Mouse (Mus musculus): Measurements from ENCODE around the gene Tshz3. TPM values are rescaled to one million over a fixed set of nuclear protein-coding genes. Genes with fewer than 3 reads are reported as not detected.
A peak's percentile ranks its signal among the peaks of the same experiment; 100 is the strongest.

Tshz3 gene
- total and polyA plus RNA-seq, 2 experiments from 2014 or later: 6.7 to 11.1 TPM

DNA sequence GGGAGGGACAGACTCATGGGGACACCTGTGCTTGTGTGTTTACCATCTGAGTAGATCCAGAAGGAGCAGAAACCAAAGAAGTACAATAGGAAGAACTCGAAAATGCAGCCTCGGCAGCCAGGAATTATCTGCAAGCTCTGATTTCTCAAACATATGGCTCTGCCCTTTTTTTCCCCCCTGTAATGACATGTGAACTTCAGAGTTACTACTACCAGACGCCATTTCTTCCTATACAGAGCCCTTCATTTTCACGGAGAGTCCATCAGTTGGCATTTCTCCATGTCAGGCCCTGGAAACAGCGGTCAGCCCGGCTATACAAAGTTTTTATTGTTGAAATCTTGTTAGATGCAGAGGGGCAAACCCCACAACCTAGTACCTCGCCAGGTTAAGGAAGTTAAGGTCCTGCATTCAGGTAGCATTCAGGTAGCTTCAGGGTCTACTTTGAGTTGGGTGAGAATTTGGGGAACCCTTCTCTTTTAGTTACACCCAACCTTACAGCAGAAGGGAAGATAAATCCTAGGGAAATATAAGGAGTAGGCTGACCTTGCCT, 3.2 kb upstream of the Tshz3 start:
- no peak overlapping the region for H3K27ac ChIP-seq (ENCODE audit: low read depth, low read length)
- H3K4me1 ChIP-seq (ENCODE audit: insufficient read depth, low read length): peaks cover 9% of the 10 kb centered on the region
- no peak for ATAC-seq (ENCODE audit: low FRiP score)
- no peak overlapping the region for H3K4me2 ChIP-seq (ENCODE audit: low read depth, low read length, poor library complexity, severe bottlenecking)
- H3K27me3 ChIP-seq (ENCODE audit: insufficient read depth, low read length): peaks cover 51% of the 10 kb centered on the region
- no peak for TF ChIP-seq CTCF (IDR thresholded peaks at IDR 0.05)
- peak overlapping the region; percentile 87; the same call in 1 of the 2 replicates for H3K4me3 ChIP-seq (ENCODE audit: low read depth, low read length)
- no peak overlapping the region for H3K9ac ChIP-seq (replicated peaks; ENCODE audit: low read length, poor library complexity, severe bottlenecking)
- WGBS: 18% methylated on average over 7 of the region's 7 CpGs
- H3K9me3 ChIP-seq (ENCODE audit: low read length): no peaks in the 10 kb centered on the region
- DNase-seq (ENCODE audit: low spot score): no peak
- no peaks in the 10 kb centered on the region for H3K36me3 ChIP-seq (ENCODE audit: insufficient read depth, low read length)

DNA sequence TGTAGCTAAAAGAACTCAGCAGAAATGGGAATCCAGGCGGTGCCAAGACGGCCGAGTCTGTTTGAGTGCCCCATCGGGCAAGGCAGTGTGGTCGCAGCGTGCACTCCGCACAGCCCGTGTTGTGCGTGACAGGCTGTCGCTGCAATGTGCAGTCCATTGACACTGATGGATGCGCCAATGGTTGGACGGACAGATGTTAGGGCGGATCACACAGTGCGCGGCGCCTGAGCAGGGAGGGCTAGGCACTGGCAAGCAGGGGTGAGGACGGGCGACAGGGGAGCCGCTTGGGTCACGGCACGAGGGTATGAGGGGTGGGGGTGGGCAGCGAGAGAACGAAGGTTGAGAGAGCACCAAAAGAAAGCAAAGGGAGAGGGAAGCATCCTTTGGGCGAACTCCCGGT, 2.6 kb upstream of the Tshz3 start:
- 3% methylated on average over 25 of the region's 25 CpGs for WGBS
- H3K4me1 ChIP-seq (ENCODE audit: insufficient read depth, low read length): peaks cover 9% of the 10 kb centered on the region
- ATAC-seq (ENCODE audit: low FRiP score) (no peak), DNase-seq (ENCODE audit: low spot score) (no peak)
- TF ChIP-seq CTCF (IDR thresholded peaks at IDR 0.05): no peak
- H3K4me3 ChIP-seq (ENCODE audit: low read depth, low read length): peak overlapping the region; percentile 87
- H3K27ac ChIP-seq (ENCODE audit: low read depth, low read length): no peak overlapping the region
- H3K4me2 ChIP-seq (ENCODE audit: low read depth, low read length, poor library complexity, severe bottlenecking): peak overlapping the region; percentile 99
- H3K36me3 ChIP-seq (ENCODE audit: insufficient read depth, low read length): no peaks in the 10 kb centered on the region
- peaks cover 51% of the 10 kb centered on the region for H3K27me3 ChIP-seq (ENCODE audit: insufficient read depth, low read length)
- no peaks in the 10 kb centered on the region for H3K9me3 ChIP-seq (ENCODE audit: low read length)
- no peak overlapping the region for H3K9ac ChIP-seq (replicated peaks; ENCODE audit: low read length, poor library complexity, severe bottlenecking)

DNA sequence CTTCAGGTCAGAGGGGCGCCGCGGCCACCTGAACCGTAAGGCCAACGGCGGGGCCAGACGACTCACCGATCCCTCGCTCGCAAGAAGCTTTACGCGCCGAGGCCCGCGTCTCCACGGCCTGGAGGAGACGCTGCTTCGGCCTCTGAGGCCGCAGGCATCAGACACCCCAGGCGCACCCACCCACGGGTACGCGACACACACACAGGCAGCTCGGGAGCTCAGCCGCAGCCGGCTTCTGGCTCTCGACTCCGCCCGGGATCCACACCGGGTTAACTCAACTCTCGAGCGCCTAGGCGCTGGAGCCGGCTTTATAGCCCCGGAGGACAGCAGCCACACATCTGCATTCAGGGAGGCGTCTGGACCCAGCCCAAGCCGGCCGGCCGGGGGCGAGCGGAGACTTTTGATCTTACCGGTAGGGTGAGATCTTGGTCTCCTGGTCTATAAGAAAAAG, 2.1 kb upstream of the Tshz3 start:
- H3K4me1 ChIP-seq (ENCODE audit: insufficient read depth, low read length): peaks cover 5% of the 10 kb centered on the region
- under 1% methylated on average over 39 of the region's 42 CpGs for WGBS
- peak overlapping the region; percentile 44; the same call in 1 of the 2 replicates for H3K9ac ChIP-seq (replicated peaks; ENCODE audit: low read length, poor library complexity, severe bottlenecking)
- peak overlapping the region; percentile 87 for H3K4me3 ChIP-seq (ENCODE audit: low read depth, low read length)
- H3K27ac ChIP-seq (ENCODE audit: low read depth, low read length): no peak overlapping the region
- no peak for ATAC-seq (ENCODE audit: low FRiP score)
- peak overlapping the region; percentile 99 for H3K4me2 ChIP-seq (ENCODE audit: low read depth, low read length, poor library complexity, severe bottlenecking)
- H3K27me3 ChIP-seq (ENCODE audit: insufficient read depth, low read length): peaks cover 48% of the 10 kb centered on the region
- no peak for TF ChIP-seq CTCF (IDR thresholded peaks at IDR 0.05)
- no peak for DNase-seq (ENCODE audit: low spot score)
- no peaks in the 10 kb centered on the region for H3K36me3 ChIP-seq (ENCODE audit: insufficient read depth, low read length)
- no peaks in the 10 kb centered on the region for H3K9me3 ChIP-seq (ENCODE audit: low read length)

DNA sequence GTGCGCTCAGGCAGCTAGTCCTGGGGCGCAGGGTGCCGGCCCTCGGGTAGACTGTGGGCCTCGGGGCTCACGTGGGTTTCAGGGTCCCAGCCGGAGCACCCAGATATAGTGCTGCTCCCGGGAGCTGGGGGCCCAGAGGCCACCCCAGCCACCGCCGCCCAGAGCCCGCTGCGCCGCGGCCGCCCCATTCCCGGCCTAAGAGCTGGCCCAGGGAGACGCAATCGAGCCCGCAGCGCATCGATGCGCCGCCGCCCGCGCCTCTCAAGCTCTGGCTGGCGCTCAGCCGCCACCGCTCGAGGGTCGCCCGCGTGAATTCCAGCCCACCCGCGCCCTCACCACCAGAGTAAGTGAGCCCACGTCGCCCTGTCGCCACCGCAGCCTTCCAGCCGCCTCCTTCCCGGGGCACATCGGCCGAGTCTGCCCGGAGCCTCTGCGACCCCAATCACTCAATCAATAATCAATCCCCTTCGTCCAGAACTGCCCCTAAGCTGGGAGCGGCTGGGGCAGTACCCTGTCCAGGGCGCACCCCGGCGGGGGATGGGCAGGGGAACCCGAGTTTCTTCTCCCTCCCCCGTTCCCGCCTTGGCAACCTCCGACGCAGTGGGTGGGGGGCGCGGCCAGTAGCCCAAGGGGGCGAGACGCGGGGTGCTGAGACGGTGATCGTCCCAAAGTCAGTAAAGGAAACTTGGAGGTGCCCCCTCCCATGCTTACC, 1.4 kb upstream of the Tshz3 start:
- peaks cover 5% of the 10 kb centered on the region for H3K4me1 ChIP-seq (ENCODE audit: insufficient read depth, low read length)
- no peaks in the 10 kb centered on the region for H3K9me3 ChIP-seq (ENCODE audit: low read length)
- H3K27me3 ChIP-seq (ENCODE audit: insufficient read depth, low read length): peaks cover 47% of the 10 kb centered on the region
- H3K9ac ChIP-seq (replicated peaks; ENCODE audit: low read length, poor library complexity, severe bottlenecking): peak overlapping the region; percentile 46; the same call in 1 of the 2 replicates
- TF ChIP-seq CTCF (IDR thresholded peaks at IDR 0.05): no peak
- peak overlapping the region; percentile 99 for H3K4me2 ChIP-seq (ENCODE audit: low read depth, low read length, poor library complexity, severe bottlenecking)
- peak overlapping the region; percentile 87 for H3K4me3 ChIP-seq (ENCODE audit: low read depth, low read length)
- DNase-seq (ENCODE audit: low spot score) (peak; percentile 76), ATAC-seq (ENCODE audit: low FRiP score) (peak; percentile 8; the same call in 1 of the 2 replicates)
- no peaks in the 10 kb centered on the region for H3K36me3 ChIP-seq (ENCODE audit: insufficient read depth, low read length)
- H3K27ac ChIP-seq (ENCODE audit: low read depth, low read length): no peak overlapping the region
- under 1% methylated on average over 37 of the region's 62 CpGs for WGBS

DNA sequence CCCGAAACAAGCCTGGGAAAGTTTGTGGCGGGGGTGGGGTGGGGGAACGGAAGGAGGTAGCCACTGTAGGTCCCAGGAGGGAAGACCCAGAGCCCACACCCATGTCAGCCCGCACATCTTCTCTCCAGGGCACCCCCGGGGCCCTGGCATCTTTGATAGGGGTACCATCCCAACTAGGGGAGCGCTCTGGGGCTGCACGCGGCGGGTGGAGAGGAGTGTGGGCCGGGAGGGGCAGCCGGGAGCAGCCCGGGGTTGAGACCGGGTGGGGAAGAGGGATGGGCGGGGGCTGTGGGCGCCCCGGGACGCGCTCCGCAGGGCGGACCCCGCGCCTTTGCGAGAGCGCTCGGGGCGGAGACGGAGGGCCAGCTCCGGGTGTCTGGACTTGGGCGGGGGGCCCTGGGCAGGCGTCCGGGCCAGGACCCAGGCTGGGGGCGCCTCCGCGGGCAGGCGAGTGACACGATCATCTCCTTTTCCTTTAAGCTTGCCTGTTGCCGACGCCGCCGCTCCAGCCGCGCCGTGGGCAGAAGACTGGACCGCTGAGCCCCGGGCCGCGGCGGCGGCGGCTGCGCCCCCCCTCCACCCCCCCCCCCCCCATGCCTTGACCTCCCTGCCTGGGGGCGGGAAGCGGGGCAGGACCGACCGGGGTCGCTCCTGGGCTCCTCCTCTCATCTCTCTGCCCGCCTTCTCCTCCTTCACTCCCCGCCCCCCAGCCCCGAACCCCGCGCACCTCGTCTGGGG, 631 bp upstream of the Tshz3 start:
- Histone ChIP-seq H3K36me3 (ENCODE audit: insufficient read depth, low read length) (no peaks in the 10 kb centered on the region), H3K4me2 (ENCODE audit: low read depth, low read length, poor library complexity, severe bottlenecking) (peak overlapping the region; percentile 99), H3K27me3 (ENCODE audit: insufficient read depth, low read length) (peaks cover 40% of the 10 kb centered on the region), H3K4me3 (ENCODE audit: low read depth, low read length) (peak overlapping the region; percentile 87), H3K27ac (ENCODE audit: low read depth, low read length) (peak overlapping the region; percentile 18; the same call in 1 of the 2 replicates), H3K9me3 (ENCODE audit: low read length) (no peaks in the 10 kb centered on the region), H3K9ac (replicated peaks; ENCODE audit: low read length, poor library complexity, severe bottlenecking) (peak overlapping the region; percentile 70), H3K4me1 (ENCODE audit: insufficient read depth, low read length) (peaks cover 5% of the 10 kb centered on the region)
- ATAC-seq (ENCODE audit: low FRiP score): peak; percentile 75
- no peak for DNase-seq (ENCODE audit: low spot score)
- no peak for TF ChIP-seq CTCF (IDR thresholded peaks at IDR 0.05)
- 0% methylated on average over 20 of the region's 62 CpGs for WGBS
